Mouse (Mus musculus) olfactory bulb, adult 2 months (tissue): ENCODE measurements around the gene Ascl3. TPM values are rescaled to one million over a fixed set of nuclear protein-coding genes. Genes with fewer than 3 reads are reported as not detected.

ENCODE experiments used
- H3K27ac ChIP-seq: fragments of 200-500 bp; 2 replicates; pipeline ENCODE4 v1.5.1; 2012; ENCODE audit warnings: low read depth, low read length; ENCODE audit not compliant: insufficient read depth
- H3K4me1 ChIP-seq: fragments of 200-500 bp; 2 replicates; pipeline ENCODE4 v1.6.1; 2012; ENCODE audit warnings: low read length; ENCODE audit not compliant: control insufficient read depth, insufficient read depth
- H3K4me3 ChIP-seq: fragments of 200-500 bp; 2 replicates; pipeline ENCODE4 v1.5.1; 2012; ENCODE audit warnings: mild to moderate bottlenecking, low read depth, low read length, moderate library complexity; ENCODE audit not compliant: insufficient read depth
- CTCF ChIP-seq: fragments of 200-500 bp; IDR thresholded peaks from 2 replicates; pipeline ENCODE4 v1.5.1; 2012; ENCODE audit warnings: low read depth, mild to moderate bottlenecking, low read length, moderate library complexity; ENCODE audit not compliant: insufficient read depth
- POLR2A ChIP-seq: fragments of 200-500 bp; IDR thresholded peaks from 2 replicates; pipeline ENCODE4 v1.6.1; 2012; ENCODE audit warnings: mild to moderate bottlenecking, low read depth, low read length, moderate library complexity; ENCODE audit not compliant: insufficient read depth
- WGBS: fragments of 180-500 bp; shearing (Covaris S2); methylation state at CpG from one replicate; pipeline ENCODE4 v1.1.7; 2018; 5-methylcytosine and 5-hydroxymethylcytosine counted together
- polyA plus RNA-seq: library from polyadenylated mRNA; stranded (reverse); fragments of >200 nt; gene quantifications from 2 replicates; pipeline ENCODE4 v1.2.4, GENCODE M21; 2012; ENCODE audit warnings: low replicate concordance; ENCODE audit not compliant: missing spikeins, insufficient read depth, insufficient read length

Gene Ascl3
- polyA plus RNA-seq, 1 experiment, result not detected

- H3K27ac ChIP-seq, result no peak overlapping the region
- no peaks in the 10 kb centered on the region for H3K4me1 ChIP-seq
- no peak for TF ChIP-seq CTCF
- no peak for TF ChIP-seq POLR2A
- WGBS, result 52% methylated on average over 9 of the region's 9 CpGs
- H3K4me3 ChIP-seq, result no peak overlapping the region
Measured at GRCm38 (mm10) chr7:109719286-109719685, 12.2 kb downstream of the Ascl3 start.

- WGBS, result 91% methylated on average over 2 of the region's 2 CpGs
- Histone ChIP-seq H3K4me1 (no peaks in the 10 kb centered on the region), H3K4me3 (no peak overlapping the region), H3K27ac (no peak overlapping the region)
- no peak for TF ChIP-seq POLR2A
- TF ChIP-seq CTCF, result no peak
Measured at GRCm38 (mm10) chr7:109713434-109713982, 18.0 kb downstream of the Ascl3 start.

GRCm38 (mm10) chr7:109712198-109712597, 19.3 kb downstream of the Ascl3 start:
- Histone ChIP-seq H3K27ac (no peak overlapping the region), H3K4me1 (no peaks in the 10 kb centered on the region), H3K4me3 (no peak overlapping the region)
- TF ChIP-seq CTCF, result no peak
- 84% methylated on average over 7 of the region's 7 CpGs for WGBS

- Histone ChIP-seq H3K4me1 (no peaks in the 10 kb centered on the region), H3K27ac (no peak overlapping the region), H3K4me3 (no peak overlapping the region)
- no peak for TF ChIP-seq POLR2A
- no peak for TF ChIP-seq CTCF
- WGBS, result 84% methylated on average over 1 of the region's 1 CpGs
Measured at GRCm38 (mm10) chr7:109710069-109710468, 21.5 kb downstream of the Ascl3 start.

- Histone ChIP-seq H3K27ac (no peak overlapping the region), H3K4me3 (no peak overlapping the region), H3K4me1 (no peaks in the 10 kb centered on the region)
- no peak for TF ChIP-seq CTCF
- TF ChIP-seq POLR2A, result no peak
- 85% methylated on average over 3 of the region's 3 CpGs for WGBS
Measured at GRCm38 (mm10) chr7:109708961-109709382, 22.6 kb downstream of the Ascl3 start.

- H3K4me3 ChIP-seq, result no peak overlapping the region
- TF ChIP-seq CTCF (no peak), POLR2A (no peak)
- H3K27ac ChIP-seq, result no peak overlapping the region
- H3K4me1 ChIP-seq, result peaks cover 4% of the 10 kb centered on the region
- 25% methylated on average over 4 of the region's 4 CpGs for WGBS
Measured at GRCm38 (mm10) chr7:109707023-109707785, 24.3 kb downstream of the Ascl3 start.

DNA sequence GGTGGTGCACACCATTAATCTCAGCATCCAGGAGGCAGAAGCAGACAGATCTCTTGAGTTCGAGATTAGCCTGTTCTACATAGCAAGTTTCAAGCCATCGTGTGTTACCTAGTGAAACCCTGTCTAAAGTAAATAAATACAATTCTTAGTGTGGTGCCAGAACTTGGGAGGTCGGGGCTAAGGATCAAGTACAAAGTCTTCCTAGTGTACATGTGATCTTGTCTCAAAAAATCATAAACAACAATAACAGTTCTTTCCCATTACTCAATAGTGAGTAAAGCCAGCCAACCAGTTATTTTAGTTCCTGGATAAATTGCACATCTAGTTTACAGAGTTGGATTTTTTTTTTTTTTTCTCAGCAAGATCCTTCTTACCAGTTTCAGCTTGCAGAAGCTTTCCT, 27.1 kb downstream of the Ascl3 start:
- H3K4me3 ChIP-seq, result no peak overlapping the region
- H3K27ac ChIP-seq, result no peak overlapping the region

GRCm38 (mm10) chr7:109704016-109704377, 27.5 kb downstream of the Ascl3 start:
- peak overlapping the region; percentile 81 for H3K4me3 ChIP-seq
- no peak overlapping the region for H3K27ac ChIP-seq
- peaks cover 4% of the 10 kb centered on the region for H3K4me1 ChIP-seq
- WGBS, result 4% methylated on average over 17 of the region's 17 CpGs
- TF ChIP-seq POLR2A (no peak), CTCF (no peak)

More for the DNA sequence above, 27.1 kb downstream of the Ascl3 start:
- peaks cover 4% of the 10 kb centered on the region for H3K4me1 ChIP-seq
- 64% methylated on average over 3 of the region's 3 CpGs for WGBS
- TF ChIP-seq POLR2A, result no peak
- no peak for TF ChIP-seq CTCF

DNA sequence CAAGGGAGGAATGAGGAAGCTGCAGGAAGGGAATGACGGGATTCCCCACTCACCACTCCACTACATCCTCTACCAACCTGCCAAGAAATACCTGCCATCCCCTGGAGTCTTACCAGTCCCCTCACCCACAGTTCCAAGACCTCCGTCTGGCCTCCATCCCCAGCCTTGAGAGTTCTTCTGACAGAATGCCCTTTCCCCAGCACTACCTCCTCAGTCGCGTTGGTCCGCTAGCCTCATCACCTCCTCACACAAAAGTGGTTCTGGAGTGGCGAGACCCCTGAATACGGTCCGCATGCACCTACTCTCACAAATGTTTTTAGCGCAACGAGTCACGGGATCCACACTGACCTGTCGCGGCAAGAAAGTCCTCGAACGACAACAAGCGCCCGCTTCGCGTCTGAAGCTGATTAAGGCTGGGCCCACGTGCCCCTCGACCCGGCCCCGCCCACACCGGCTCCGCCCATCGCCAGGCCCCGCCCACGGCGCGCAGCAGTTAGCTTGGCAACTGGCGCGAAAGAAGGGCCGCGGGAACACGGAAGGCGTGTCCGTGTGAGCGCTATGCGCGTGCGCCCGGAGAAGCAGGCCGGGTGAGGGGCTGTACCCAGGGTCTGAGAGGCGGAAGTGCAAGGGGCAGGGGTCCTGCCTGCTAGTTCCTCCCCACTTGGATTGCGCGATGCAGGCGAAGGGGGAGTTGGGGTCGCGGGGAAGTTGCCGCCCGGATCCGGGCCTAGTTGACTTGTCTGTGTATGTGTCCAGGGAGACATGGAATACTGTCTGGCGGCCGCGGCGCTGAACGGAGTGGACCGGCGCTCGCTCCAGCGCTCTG, 28.1 kb downstream of the Ascl3 start, which contains the start of the genes St5 and Akip1:
TSS of gene St5 (minus strand) at position 416 of the 826 bp plus-strand sequence.
TSS of gene Akip1 (plus strand) at position 501 of the 826 bp plus-strand sequence.
- Histone ChIP-seq H3K27ac (no peak within 1 kb of the TSS), H3K4me1 (peaks cover 4% of the 10 kb centered on the region), H3K4me3 (peak within 1 kb of the TSS; percentile 81)
- under 1% methylated on average over 61 of the region's 61 CpGs for WGBS
- no peak for TF ChIP-seq CTCF
- TF ChIP-seq POLR2A, result peak; percentile 50; the same call in 1 of the 2 replicates
